Mouse (Mus musculus): ENCODE data around the gene Nr2e1.

DNA sequence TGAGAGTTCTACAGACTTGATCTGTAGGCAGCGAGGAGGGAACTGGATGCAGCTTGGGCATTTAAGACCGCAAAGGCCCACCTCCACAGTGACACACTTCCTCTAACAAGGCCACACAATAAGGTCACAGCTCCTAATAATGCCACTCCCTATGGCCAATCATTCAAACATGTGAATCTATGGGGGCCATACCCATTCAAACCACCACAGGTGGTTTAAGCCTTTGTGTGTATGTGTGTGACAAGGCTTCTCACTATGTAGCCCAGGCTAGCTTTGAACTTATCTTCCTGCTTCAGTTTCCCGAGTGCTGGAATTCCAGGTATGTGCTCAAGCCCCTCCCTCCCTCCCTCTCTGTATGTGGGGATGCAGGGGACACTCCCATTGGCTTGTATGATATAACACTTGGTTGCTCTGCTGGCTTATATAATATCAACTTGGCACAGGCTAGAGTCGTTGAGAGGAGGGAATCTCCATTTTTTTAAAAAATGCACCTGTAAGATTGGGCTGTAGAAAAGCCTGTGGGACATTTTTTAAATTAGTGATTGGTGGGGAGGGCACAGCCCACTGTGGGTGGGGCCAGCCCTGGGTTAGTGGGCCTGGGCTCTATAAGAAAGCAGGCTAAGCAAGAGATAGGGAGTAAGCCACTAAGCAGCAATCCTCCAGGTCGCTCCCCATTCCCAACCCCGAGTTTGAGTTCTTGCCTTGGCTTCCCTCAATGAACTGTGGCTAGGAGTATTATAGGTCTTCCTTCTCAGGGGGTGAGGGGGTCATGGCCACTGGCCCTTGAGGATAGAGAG is 37.5 kb downstream of the Nr2e1 start:
- TF ChIP-seq EP300 (IDR thresholded peaks at IDR 0.05; ENCODE audit: low read depth), result no peak
- TF ChIP-seq CTCF (IDR thresholded peaks at IDR 0.05; ENCODE audit: low read depth), result no peak

Data from liver, embryonic 14.5 days (tissue).